Mouse (Mus musculus): ENCODE data around the gene Ftsj1.
A peak's percentile ranks its signal among the peaks of the same experiment; 100 is the strongest.

The Ftsj1 gene

GRCm38 (mm10) chrX:8218114-8218513 is 34.1 kb downstream of the Ftsj1 start:
- DNase-seq (ENCODE audit: low spot score): no peak

- no peak for DNase-seq (ENCODE audit: low spot score)
Observed at GRCm38 (mm10) chrX:8217383-8217782, 34.8 kb downstream of the Ftsj1 start.

DNA sequence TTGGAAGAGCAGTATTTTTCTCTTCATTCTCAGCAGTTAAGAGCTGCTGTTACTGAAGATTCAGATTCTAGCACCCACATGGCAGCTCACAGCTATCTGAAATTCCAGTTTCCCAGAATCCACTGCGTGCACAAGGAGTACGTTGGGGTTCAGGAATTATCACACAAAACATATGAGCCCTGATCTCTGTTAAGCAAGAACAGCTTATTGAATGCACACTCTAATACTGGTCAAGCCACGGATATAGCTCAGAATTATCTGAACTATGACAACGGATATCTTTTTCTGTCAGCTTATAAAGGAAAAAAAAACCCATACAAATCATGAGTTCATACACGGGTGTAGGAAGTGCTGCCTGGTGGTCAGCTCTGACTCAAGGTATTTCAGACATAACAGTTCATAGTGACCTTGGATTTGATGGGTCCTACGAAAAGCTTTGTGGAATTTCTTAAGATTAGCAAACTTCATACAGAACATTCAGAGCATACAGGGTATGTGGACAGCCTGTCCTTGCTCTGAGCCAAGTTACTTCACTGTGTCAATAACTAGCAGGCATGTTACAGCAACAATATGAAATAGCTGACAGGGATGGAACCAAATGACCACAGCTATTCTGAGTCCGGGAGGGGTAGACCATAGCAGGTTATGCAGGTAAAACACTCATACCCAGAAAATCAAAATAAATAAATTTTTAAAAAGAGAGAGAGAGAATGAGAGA is 40.6 kb downstream of the Ftsj1 start:
- no peak for DNase-seq (ENCODE audit: low spot score)

DNA sequence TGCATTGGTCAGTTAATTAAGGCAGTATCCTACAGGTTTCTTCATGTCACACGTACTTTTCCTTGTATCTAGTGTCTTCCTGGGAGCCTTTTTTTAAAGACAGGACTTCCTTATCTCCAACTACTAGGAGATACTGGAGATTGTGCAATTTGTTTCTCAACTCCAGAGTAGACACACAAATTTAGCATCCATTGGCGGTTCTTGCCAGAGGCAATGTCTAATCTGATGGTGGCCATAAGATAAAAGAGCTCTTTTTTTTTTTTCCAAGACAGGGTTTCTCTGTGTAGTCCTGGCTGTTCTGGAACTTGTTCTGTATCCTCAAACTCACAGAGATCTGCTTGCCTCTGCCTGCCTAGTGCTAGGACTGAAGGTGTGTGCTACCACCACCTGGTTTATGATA is 42.5 kb downstream of the Ftsj1 start:
- DNase-seq (ENCODE audit: low spot score): no peak

DNA sequence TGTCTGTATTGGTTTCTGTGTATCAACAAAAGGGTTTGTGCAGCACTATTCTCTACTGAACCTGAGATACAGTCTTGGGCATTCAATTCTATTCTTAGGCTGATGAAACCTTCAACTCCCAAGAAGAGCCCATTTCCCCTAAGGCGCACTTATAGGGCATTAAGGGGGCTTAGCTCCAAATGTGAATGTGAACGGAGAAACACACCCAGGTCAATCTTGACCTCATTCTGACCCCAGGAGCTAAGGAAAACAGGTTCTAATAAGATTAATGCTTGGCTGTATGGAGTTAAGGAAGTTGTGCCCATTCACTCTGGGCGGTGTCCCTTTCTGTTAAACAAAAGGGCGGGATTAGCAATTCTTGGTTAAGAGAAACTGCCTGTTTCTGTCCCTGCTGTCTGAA is 45.0 kb downstream of the Ftsj1 start:
- DNase-seq (ENCODE audit: low spot score): no peak

GRCm38 (mm10) chrX:8206694-8207197 is 45.5 kb downstream of the Ftsj1 start:
- no peak for DNase-seq (ENCODE audit: low spot score)

GRCm38 (mm10) chrX:8206015-8206693 is 46.1 kb downstream of the Ftsj1 start, which contains the start of gene Porcn:
Gene Porcn (minus strand): TSS chrX:8206525.
- DNase-seq (ENCODE audit: low spot score): peak; percentile 59

DNA sequence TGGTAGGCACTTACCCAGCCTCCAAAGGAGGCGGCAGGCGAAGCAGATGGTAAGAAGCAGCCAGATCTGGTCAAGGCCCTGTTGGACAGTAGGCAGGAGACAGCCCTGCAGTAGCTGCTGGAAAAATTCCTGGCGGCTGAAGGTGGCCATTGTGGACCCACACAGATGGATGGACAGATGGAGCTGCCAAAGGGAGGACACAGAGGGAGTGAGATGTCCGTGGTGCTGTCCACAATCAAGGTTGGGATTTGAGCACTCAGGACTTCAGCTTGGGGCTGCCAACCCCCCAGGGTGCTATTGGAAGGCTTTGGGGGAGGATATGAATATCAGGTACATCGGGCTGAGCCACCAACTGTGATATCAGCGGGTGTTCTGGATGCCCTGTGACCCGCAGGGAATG is 46.7 kb downstream of the Ftsj1 start:
- no peak for DNase-seq (ENCODE audit: low spot score)

DNA sequence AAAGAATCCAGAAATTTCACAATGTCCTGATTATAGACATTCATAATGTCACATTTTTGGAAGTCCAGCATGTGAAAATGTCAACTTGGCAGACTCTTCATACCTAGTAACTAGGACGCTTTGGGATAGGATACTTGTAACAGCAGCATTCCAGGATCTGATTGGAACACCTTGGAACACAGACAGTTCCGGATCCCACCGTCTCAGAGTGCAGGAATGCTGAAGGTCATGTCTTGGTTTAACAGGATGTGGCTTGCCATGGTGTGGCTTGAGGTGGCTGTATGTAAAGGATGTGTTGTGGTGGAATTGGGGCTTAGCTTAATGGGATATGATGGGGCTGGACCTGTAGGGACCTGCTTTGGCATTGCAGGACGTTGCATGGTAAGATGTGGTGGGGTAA is 47.1 kb downstream of the Ftsj1 start:
- DNase-seq (ENCODE audit: low spot score): no peak

DNA sequence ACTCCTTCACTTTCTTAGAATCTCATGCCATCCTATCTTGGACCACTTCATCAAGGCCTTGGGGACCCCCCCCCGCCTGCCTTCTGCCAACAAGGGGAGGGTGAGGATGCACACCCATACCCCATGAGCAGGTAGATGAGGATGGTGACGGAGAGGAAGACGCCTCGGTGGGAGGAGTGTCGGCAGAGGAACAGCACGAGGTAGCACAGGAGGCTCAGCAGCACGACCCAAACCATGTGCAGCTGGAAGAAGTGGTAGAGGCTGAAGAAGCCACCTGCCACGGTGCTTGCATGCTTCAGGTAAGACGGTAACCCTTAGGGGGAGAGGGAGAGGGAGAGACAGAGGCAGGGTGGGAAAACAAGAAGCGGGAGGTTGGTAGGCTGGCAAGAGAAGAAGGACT is 48.1 kb downstream of the Ftsj1 start:
- DNase-seq (ENCODE audit: low spot score): no peak

DNA sequence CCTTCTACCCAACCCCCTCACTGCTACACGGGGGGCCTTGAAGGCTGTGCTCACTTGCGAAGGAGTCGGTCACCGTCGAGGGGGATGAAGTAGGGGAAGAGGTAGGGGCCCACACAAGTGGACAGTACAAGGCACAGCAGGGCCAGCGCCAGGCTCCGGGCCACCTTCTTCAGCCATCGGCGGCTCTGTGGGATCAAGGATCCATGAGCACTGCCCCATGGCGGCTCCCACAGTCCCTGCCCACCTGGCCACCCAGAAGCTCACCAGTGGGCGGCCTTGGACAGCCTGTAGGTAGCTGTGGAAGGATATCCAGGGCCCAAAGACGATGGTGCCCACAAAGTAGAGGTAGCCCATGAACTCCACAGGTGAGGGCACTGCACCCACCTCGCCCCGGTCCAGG is 49.1 kb downstream of the Ftsj1 start:
- no peak for DNase-seq (ENCODE audit: low spot score)

GRCm38 (mm10) chrX:8193419-8193723 is 58.8 kb downstream of the Ftsj1 start, which contains the start of gene Ebp:
Gene Ebp (minus strand): TSS chrX:8193512.
- no peak for DNase-seq (ENCODE audit: low spot score)

DNA sequence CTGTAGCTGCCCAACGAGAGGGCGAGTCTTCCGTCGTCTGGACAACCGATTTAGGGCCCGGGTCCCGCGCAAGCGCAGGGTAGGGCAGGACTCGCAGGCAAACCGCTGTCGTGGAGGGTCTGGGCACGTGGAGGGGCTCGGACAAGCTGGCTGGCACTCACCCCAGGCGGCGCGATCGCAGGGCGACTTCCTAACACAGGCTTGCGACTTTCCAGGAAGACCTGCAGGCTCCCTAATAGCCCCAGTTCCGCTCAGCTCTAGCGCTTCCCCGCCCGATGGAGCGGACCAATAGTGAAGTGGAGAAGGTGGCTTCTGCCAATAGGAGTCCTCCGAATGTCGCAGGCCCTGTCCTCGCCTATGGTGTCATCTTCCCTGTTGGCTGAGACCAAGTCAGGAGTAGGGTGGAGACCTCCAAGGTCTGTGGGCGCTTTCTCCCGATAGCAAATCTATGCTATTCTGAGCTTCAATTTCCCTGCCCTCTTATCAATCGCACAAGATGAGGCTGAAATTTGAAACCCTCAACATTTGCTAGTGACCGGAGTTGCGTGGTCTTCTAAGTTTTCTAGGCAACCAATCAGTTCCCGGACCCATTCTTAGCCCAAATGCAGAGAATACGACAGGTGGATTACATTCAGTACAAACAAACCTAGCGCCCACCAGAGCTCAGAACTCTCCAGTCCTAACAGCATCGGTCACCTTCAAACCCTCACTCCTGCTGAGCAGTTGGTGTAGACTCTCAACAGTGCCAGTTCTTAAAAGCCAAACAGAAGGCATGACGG is 59.4 kb downstream of the Ftsj1 start:
- peak; percentile 77 for DNase-seq (ENCODE audit: low spot score)

GRCm38 (mm10) chrX:8192126-8192639 is 60.0 kb downstream of the Ftsj1 start:
- DNase-seq (ENCODE audit: low spot score): no peak

Measured in c-Kit-positive CD71-positive TER-119-positive erythroid progenitor cells, embryonic 14.5 days (primary cell).